In genomic region chr17:43075937-43076336, GRCm38 (mm10) we compare ENCODE assay signal across 14 mouse cellular contexts. TPM values are rescaled to one million over a fixed set of nuclear protein-coding genes. Genes with fewer than 3 reads are reported as not detected.
DNase-seq lines count a peak whose midpoint lies in the region; ATAC-seq and TF ChIP-seq lines count a peak whose summit lies in the region.
"Had no signal": no experiment of that assay in that cellular context is flagged by ENCODE, and none has a peak within 500 bp of the region (broad histone marks: within the 10 kb centered on the region; RNA-seq: fewer than 3 reads in every experiment).

No protein-coding gene starts in this region.

- peak; percentile 31 to 52 for DNase-seq in lung, adult 18-20 months
- DNase-seq in lung, postnatal 4 days: no peak
- DNase-seq in liver: peak; percentile 63
- no peak for DNase-seq in liver, postnatal 0 days
- no peak for DNase-seq in embryo, embryonic 9.5 days (ENCODE audit: extremely low spot score)
- no peak for DNase-seq in adrenal gland, postnatal 25 days
- DNase-seq: cerebellum, postnatal 14 days; kidney, postnatal 14 days; right cerebral cortex, adult 18-20 months had no signal

- peak overlapping the region; percentile 59 for H3K27ac ChIP-seq in liver, postnatal 0 days (ENCODE audit: low read depth)
- H3K27ac ChIP-seq in stomach, embryonic 14.5 days (ENCODE audit: low read length): peak overlapping the region; percentile 39; the same call in 1 of the 2 replicates
- H3K27ac ChIP-seq: embryonic facial prominence, embryonic 12.5 days; limb, embryonic 13.5 days; midbrain, embryonic 15.5 days had no signal

- no peaks in the 10 kb centered on the region for H3K9me3 ChIP-seq in liver, postnatal 0 days (ENCODE audit: low read length)
- no peaks in the 10 kb centered on the region for H3K9me3 ChIP-seq in stomach, embryonic 14.5 days (ENCODE audit: control insufficient read depth, low read depth, low read length)
- H3K9me3 ChIP-seq: embryonic facial prominence, embryonic 12.5 days; heart, embryonic 12.5 days; limb, embryonic 13.5 days; midbrain, embryonic 15.5 days had no signal

- H3K4me2 ChIP-seq in liver, postnatal 0 days (ENCODE audit: low read depth, low read length): peak overlapping the region; percentile 7; the same call in 1 of the 2 replicates
- H3K4me2 ChIP-seq in stomach, embryonic 14.5 days (replicated peaks; ENCODE audit: low read depth, low read length): no peak overlapping the region
- H3K4me2 ChIP-seq: embryonic facial prominence, embryonic 12.5 days; heart, embryonic 12.5 days; limb, embryonic 13.5 days; midbrain, embryonic 15.5 days had no signal

- no peaks in the 10 kb centered on the region for H3K27me3 ChIP-seq in liver, postnatal 0 days (ENCODE audit: insufficient read depth, low read length)
- H3K27me3 ChIP-seq in stomach, embryonic 14.5 days (ENCODE audit: control insufficient read depth, insufficient read depth, low read length): no peaks in the 10 kb centered on the region
- H3K27me3 ChIP-seq: embryonic facial prominence, embryonic 12.5 days; heart, embryonic 12.5 days; limb, embryonic 13.5 days; midbrain, embryonic 15.5 days had no signal

- 0 out of 2 replicates have a peak, but pooled peaks have one; percentile 24 for ATAC-seq in liver, postnatal 0 days
- peak; percentile 48; the same call in 1 of the 2 replicates for ATAC-seq in stomach, embryonic 14.5 days (ENCODE audit: insufficient number of reproducible peaks, insufficient read depth, low FRiP score, low read depth)
- ATAC-seq: midbrain, embryonic 15.5 days had no signal

- H3K36me3 ChIP-seq in liver, postnatal 0 days (replicated peaks; ENCODE audit: insufficient read depth, low read length): peaks cover under 1% of the 10 kb centered on the region; the same call in 1 of the 2 replicates
- H3K36me3 ChIP-seq in stomach, embryonic 14.5 days (ENCODE audit: control insufficient read depth, insufficient read depth, low read length): no peaks in the 10 kb centered on the region
- H3K36me3 ChIP-seq: embryonic facial prominence, embryonic 12.5 days; heart, embryonic 12.5 days; limb, embryonic 13.5 days had no signal

- WGBS in liver, postnatal 0 days (ENCODE audit: insufficient replicate concordance): 41% methylated on average over 8 of the region's 8 CpGs
- 59% methylated on average over 8 of the region's 8 CpGs for WGBS in stomach, embryonic 14.5 days

- H3K9ac ChIP-seq in liver, postnatal 0 days (replicated peaks): 0 out of 2 replicates have a peak overlapping the region, but pooled peaks have one; percentile 1
- H3K9ac ChIP-seq in stomach, embryonic 14.5 days (replicated peaks; ENCODE audit: low read depth, low read length): no peak overlapping the region
- H3K9ac ChIP-seq: embryonic facial prominence, embryonic 12.5 days; heart, embryonic 12.5 days; limb, embryonic 13.5 days; midbrain, embryonic 15.5 days had no signal

- H3K4me3 ChIP-seq in liver, postnatal 0 days (ENCODE audit: low read depth, low read length): no peak overlapping the region
- H3K4me3 ChIP-seq in stomach, embryonic 14.5 days (ENCODE audit: low read depth, low read length): no peak overlapping the region
- H3K4me3 ChIP-seq: embryonic facial prominence, embryonic 12.5 days; heart, embryonic 12.5 days; limb, embryonic 13.5 days; midbrain, embryonic 15.5 days had no signal

- no peak for TF ChIP-seq EP300 in liver, postnatal 0 days (IDR thresholded peaks at IDR 0.05; ENCODE audit: low read depth)

- peaks cover 35% of the 10 kb centered on the region for H3K4me1 ChIP-seq in liver, postnatal 0 days (ENCODE audit: insufficient read depth)
- peaks cover 10% of the 10 kb centered on the region; the same call in 1 of the 2 replicates for H3K4me1 ChIP-seq in stomach, embryonic 14.5 days (ENCODE audit: control insufficient read depth, insufficient read depth, low read length)

- no peak for TF ChIP-seq CTCF in liver, postnatal 0 days (IDR thresholded peaks at IDR 0.05; ENCODE audit: low read depth)

RNA-seq across cellular contexts. Expression of gene Tnfrsf21, which starts 59.6 kb away (rescaled TPM):
- 11.7 and 15.4 TPM in 2 replicates for polyA plus RNA-seq in liver, postnatal 0 days (2015; fragmentation: Nextera tagmentation; extraction: Ambion mirVana)
- 30.4 and 31.2 TPM in 2 replicates for polyA plus RNA-seq in stomach, embryonic 14.5 days (2014; fragmentation: Nextera tagmentation; extraction: Ambion mirVana)
- total RNA-seq in adrenal gland, postnatal 25 days (2021): 2.7 and 3.4 TPM in 2 replicates

Comparison
In these comparisons a context has a peak if more than half of its experiments do, and no peak if none do; other contexts are left out.
1. DNase-seq: peak in lung, adult 18-20 months (2 of 2) and liver (single experiment); none in lung, postnatal 4 days (0 of 2), liver, postnatal 0 days (single experiment), embryo, embryonic 9.5 days (single experiment) and adrenal gland, postnatal 25 days (single experiment).